Mouse (Mus musculus) lung, adult 2 months (tissue): ENCODE data around the gene Slc16a8. TPM values are rescaled to one million over a fixed set of nuclear protein-coding genes. Genes with fewer than 3 reads are reported as not detected.

Experiments
- DNase-seq: peaks from one replicate; pipeline ENCODE4 v3.0.0; 2022
- H3K4me1 ChIP-seq: fragments of 200-500 bp; 2 replicates; pipeline ENCODE4 v1.6.1; 2011; ENCODE audit warnings: low read length; ENCODE audit not compliant: control insufficient read depth, insufficient read depth
- H3K4me3 ChIP-seq: fragments of 200-500 bp; replicated peaks from 2 replicates; pipeline ENCODE3; 2011; ENCODE audit warnings: low read depth, mild to moderate bottlenecking, control low read depth, low read length; ENCODE audit errors: extremely low read depth
- CTCF ChIP-seq: fragments of 200-500 bp; IDR thresholded peaks from 2 replicates; pipeline ENCODE4 v1.5.1; 2011; ENCODE audit warnings: mild to moderate bottlenecking, low read length, control low read depth; ENCODE audit not compliant: insufficient read depth
- POLR2A ChIP-seq: fragments of 200-500 bp; IDR thresholded peaks from 2 replicates; pipeline ENCODE4 v1.6.1; 2011; ENCODE audit warnings: low read depth, mild to moderate bottlenecking, control low read depth, low read length, borderline replicate concordance; ENCODE audit errors: extremely low read depth
- WGBS: fragments of 180-500 bp; shearing (Covaris S2); methylation state at CpG from one replicate; pipeline ENCODE4 v1.1.7; 2018; 5-methylcytosine and 5-hydroxymethylcytosine counted together
- polyA plus RNA-seq: library from polyadenylated mRNA; depleted of rRNA; stranded (reverse); fragments of >200 nt; gene quantifications from 2 replicates; pipeline ENCODE4 v1.2.3, GENCODE M21; 2012

The Slc16a8 gene
- polyA plus RNA-seq, 1 experiment = 0.37 TPM

- TF ChIP-seq POLR2A (no peak), CTCF (no peak)
- Histone ChIP-seq H3K4me1 (no peaks in the 10 kb centered on the region), H3K4me3 (no peak overlapping the region)
- no peak for DNase-seq
- WGBS = 84% methylated on average over 4 of the region's 4 CpGs
These were observed 28.8 kb upstream of the Slc16a8 start for GRCm38 (mm10) chr15:79283371-79283770.

GRCm38 (mm10) chr15:79282434-79282833 lies 27.9 kb upstream of the Slc16a8 start:
- WGBS = 66% methylated on average over 5 of the region's 5 CpGs
- no peak for DNase-seq
- Histone ChIP-seq H3K4me1 (no peaks in the 10 kb centered on the region), H3K4me3 (no peak overlapping the region)
- no peak for TF ChIP-seq POLR2A
- TF ChIP-seq CTCF = no peak

- DNase-seq = peak; percentile 50
- Histone ChIP-seq H3K4me3 (no peak overlapping the region), H3K4me1 (no peaks in the 10 kb centered on the region)
- no peak for TF ChIP-seq POLR2A
- no peak for TF ChIP-seq CTCF
- 48% methylated on average over 1 of the region's 1 CpGs for WGBS
These were observed 26.8 kb upstream of the Slc16a8 start for GRCm38 (mm10) chr15:79281389-79281788.

GRCm38 (mm10) chr15:79280850-79281249 lies 26.3 kb upstream of the Slc16a8 start:
- DNase-seq = peak; percentile 40

GRCm38 (mm10) chr15:79280209-79280608 lies 25.6 kb upstream of the Slc16a8 start:
- TF ChIP-seq CTCF (peak; percentile 51), POLR2A (no peak)
- no peak for DNase-seq
- Histone ChIP-seq H3K4me1 (no peaks in the 10 kb centered on the region), H3K4me3 (no peak overlapping the region)
- WGBS = 24% methylated on average over 6 of the region's 6 CpGs

More at GRCm38 (mm10) chr15:79280850-79281249, 26.3 kb upstream of the Slc16a8 start:
- WGBS = 40% methylated on average over 5 of the region's 5 CpGs
- TF ChIP-seq CTCF (peak; percentile 45; the same call in 1 of the 2 replicates), POLR2A (no peak)
- Histone ChIP-seq H3K4me1 (no peaks in the 10 kb centered on the region), H3K4me3 (no peak overlapping the region)

- Histone ChIP-seq H3K4me1 (no peaks in the 10 kb centered on the region), H3K4me3 (no peak overlapping the region)
- TF ChIP-seq CTCF (no peak), POLR2A (no peak)
- DNase-seq = no peak
- WGBS = 51% methylated on average over 10 of the region's 10 CpGs
These were observed 23.2 kb upstream of the Slc16a8 start for GRCm38 (mm10) chr15:79277728-79278127.

GRCm38 (mm10) chr15:79273020-79273419 lies 18.5 kb upstream of the Slc16a8 start:
- TF ChIP-seq CTCF (no peak), POLR2A (no peak)
- no peak for DNase-seq
- 69% methylated on average over 10 of the region's 10 CpGs for WGBS
- no peak overlapping the region for H3K4me3 ChIP-seq
- peaks cover 6% of the 10 kb centered on the region for H3K4me1 ChIP-seq

GRCm38 (mm10) chr15:79271124-79271746 lies 16.7 kb upstream of the Slc16a8 start:
- peak overlapping the region; percentile 27 for H3K4me3 ChIP-seq
- TF ChIP-seq POLR2A (no peak), CTCF (peak; percentile 77)
- 19% methylated on average over 17 of the region's 17 CpGs for WGBS
- DNase-seq = peak; percentile 50
- peaks cover 6% of the 10 kb centered on the region for H3K4me1 ChIP-seq

GRCm38 (mm10) chr15:79270317-79271123 lies 16.0 kb upstream of the Slc16a8 start:
- peak overlapping the region; percentile 59 for H3K4me3 ChIP-seq
- peaks cover 6% of the 10 kb centered on the region for H3K4me1 ChIP-seq
- peak; percentile 70 for DNase-seq
- TF ChIP-seq POLR2A (peak; percentile 67; the same call in 1 of the 2 replicates), CTCF (no peak)
- 2% methylated on average over 33 of the region's 33 CpGs for WGBS
